Mouse (Mus musculus) C2C12 (cell line): ENCODE data around the gene E430018J23Rik. TPM values are rescaled to one million over a fixed set of nuclear protein-coding genes. Genes with fewer than 3 reads are reported as not detected.

Experiments
- H3K27me3 ChIP-seq: one replicate; pipeline ENCODE4 v1.6.1; 2011; ENCODE audit not compliant: control insufficient read depth, insufficient read depth, insufficient read length
- H3K36me3 ChIP-seq: one replicate; pipeline ENCODE4 v1.6.1; 2011; ENCODE audit not compliant: control insufficient read depth, insufficient read depth
- H3K4me3 ChIP-seq: one replicate; pipeline ENCODE4 v1.5.1; 2011; ENCODE audit warnings: mild to moderate bottlenecking, control low read depth; ENCODE audit not compliant: poor library complexity, insufficient read depth, severe bottlenecking
- H3K79me2 ChIP-seq: one replicate; pipeline ENCODE4 v1.6.1; 2011; ENCODE audit not compliant: control insufficient read depth, insufficient read depth
- H3K79me3 ChIP-seq: one replicate; pipeline ENCODE4 v1.6.1; 2011; ENCODE audit warnings: low read depth, control low read depth
- H3ac ChIP-seq: one replicate; pipeline ENCODE3; 2011; ENCODE audit warnings: low read depth; ENCODE audit not compliant: control insufficient read depth, insufficient read length
- CEBPB ChIP-seq: IDR thresholded peaks from one replicate; pipeline ENCODE4 v1.6.1; 2011; ENCODE audit warnings: low read depth, mild to moderate bottlenecking, control low read depth, moderate library complexity
- CTCF ChIP-seq: IDR thresholded peaks from one replicate; pipeline ENCODE4 v1.5.1; 2011; ENCODE audit not compliant: control insufficient read depth, insufficient read depth, insufficient read length
- FOSL1 ChIP-seq: IDR thresholded peaks from one replicate; pipeline ENCODE4 v1.8.0; 2011; ENCODE audit warnings: mild to moderate bottlenecking, low read length; ENCODE audit not compliant: poor library complexity, insufficient read depth, severe bottlenecking
- MAX ChIP-seq: IDR thresholded peaks from one replicate; pipeline ENCODE4 v1.6.1; 2011; ENCODE audit warnings: mild to moderate bottlenecking, control low read depth
- MYOD1 ChIP-seq: IDR thresholded peaks from one replicate; pipeline ENCODE4 v1.6.1; 2011; ENCODE audit warnings: low read depth; ENCODE audit not compliant: control insufficient read depth, insufficient read length
- MYOG ChIP-seq: IDR thresholded peaks from one replicate; pipeline ENCODE4 v1.6.1; 2011; ENCODE audit not compliant: control insufficient read depth, insufficient read length; ENCODE audit errors: extremely low read depth
- USF1 ChIP-seq: IDR thresholded peaks from one replicate; pipeline ENCODE4 v1.6.1; 2011; ENCODE audit warnings: low read depth, mild to moderate bottlenecking, control low read depth, moderate library complexity
- polyA plus RNA-seq: library from polyadenylated mRNA; unstranded; fragments of >200 nt; fragmentation: generic; extraction: Trizol; gene quantifications from one replicate; pipeline ENCODE4 v1.2.1, GENCODE M21; 2012; ENCODE audit warnings: missing spikeins

Gene E430018J23Rik
- polyA plus RNA-seq, 1 experiment: 2.9 TPM

DNA sequence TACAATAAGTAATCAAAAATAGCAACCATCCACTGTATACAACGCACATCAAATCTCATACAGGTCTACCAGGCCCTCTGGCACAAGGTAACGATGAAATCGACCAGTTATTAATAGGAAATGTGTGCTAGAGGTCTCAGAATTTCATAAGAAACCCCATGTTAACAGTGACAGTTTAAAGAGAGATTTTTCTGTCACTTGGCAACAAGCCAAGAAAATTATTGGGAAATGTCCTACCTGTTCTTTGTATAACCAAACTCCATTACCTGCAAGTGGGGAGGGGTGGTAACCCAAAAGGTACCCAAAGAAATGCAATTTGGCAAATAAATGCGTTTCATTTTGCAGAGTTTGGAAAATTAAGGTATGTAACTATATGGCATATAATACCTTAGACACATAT lies 35.0 kb downstream of the E430018J23Rik start:
- no peak overlapping the region for H3ac ChIP-seq
- no peaks in the 10 kb centered on the region for H3K36me3 ChIP-seq
- H3K79me2 ChIP-seq: no peaks in the 10 kb centered on the region
- H3K79me3 ChIP-seq: no peaks in the 10 kb centered on the region
- TF ChIP-seq CEBPB: no peak
- no peak for TF ChIP-seq MYOD1
- no peak for TF ChIP-seq CTCF
- H3K4me3 ChIP-seq: no peak overlapping the region
- peaks cover 10% of the 10 kb centered on the region for H3K27me3 ChIP-seq

GRCm38 (mm10) chr7:127357871-127358270 lies 35.6 kb downstream of the E430018J23Rik start:
- TF ChIP-seq MYOG (no peak), MYOD1 (no peak), CEBPB (no peak), USF1 (no peak), FOSL1 (no peak), MAX (no peak), CTCF (no peak)
- Histone ChIP-seq H3K36me3 (no peaks in the 10 kb centered on the region), H3K79me2 (no peaks in the 10 kb centered on the region), H3K79me3 (no peaks in the 10 kb centered on the region), H3K27me3 (peaks cover 10% of the 10 kb centered on the region), H3ac (no peak overlapping the region), H3K4me3 (no peak overlapping the region)

GRCm38 (mm10) chr7:127355796-127356195 lies 37.6 kb downstream of the E430018J23Rik start:
- no peaks in the 10 kb centered on the region for H3K79me3 ChIP-seq
- H3K27me3 ChIP-seq: peaks cover 6% of the 10 kb centered on the region
- no peaks in the 10 kb centered on the region for H3K79me2 ChIP-seq
- no peak overlapping the region for H3K4me3 ChIP-seq
- TF ChIP-seq MAX (no peak), CEBPB (no peak), FOSL1 (no peak), CTCF (no peak)
- H3K36me3 ChIP-seq: no peaks in the 10 kb centered on the region
- H3ac ChIP-seq: no peak overlapping the region

DNA sequence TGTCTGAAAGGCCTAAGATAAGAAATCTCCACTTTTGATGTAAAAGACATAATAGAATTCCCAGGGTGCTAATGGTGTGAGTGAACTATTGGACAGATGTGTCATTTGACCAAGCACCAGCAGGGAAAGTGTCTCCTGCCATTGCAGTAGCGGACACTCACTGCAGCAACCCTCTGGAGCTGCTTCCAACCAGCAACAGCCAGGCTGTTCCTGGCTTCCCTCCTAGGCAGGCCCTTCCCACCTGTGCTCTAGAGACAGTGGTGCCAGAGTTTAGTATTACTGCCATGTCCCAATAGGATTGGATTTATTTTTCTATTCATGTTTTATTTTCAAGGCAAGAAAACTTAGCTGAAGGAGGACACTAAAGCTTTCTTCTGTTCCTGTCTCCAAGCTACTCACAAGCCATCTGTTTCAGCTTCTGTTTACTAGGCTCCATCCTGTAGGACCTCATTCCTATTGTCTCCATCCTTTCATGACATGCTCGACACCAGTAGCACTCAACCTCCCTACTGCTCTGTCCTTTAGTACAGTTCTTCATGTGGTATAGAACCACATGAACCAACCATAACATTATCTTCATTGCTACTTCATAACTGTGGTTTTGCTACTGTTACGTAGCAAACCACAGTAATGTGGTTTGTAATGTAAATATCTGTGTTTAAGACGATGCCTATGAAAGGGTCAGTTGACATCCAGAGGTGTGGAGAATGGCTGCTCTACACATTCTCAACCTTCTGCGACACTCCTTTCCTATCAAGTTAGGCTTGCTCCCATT lies 42.0 kb downstream of the E430018J23Rik start:
- Histone ChIP-seq H3K36me3 (no peaks in the 10 kb centered on the region), H3K79me3 (no peaks in the 10 kb centered on the region), H3ac (no peak overlapping the region), H3K27me3 (no peaks in the 10 kb centered on the region), H3K4me3 (no peak overlapping the region), H3K79me2 (no peaks in the 10 kb centered on the region)
- TF ChIP-seq MYOD1 (no peak), FOSL1 (no peak), MAX (no peak), CTCF (no peak), USF1 (no peak), CEBPB (no peak), MYOG (no peak)

- H3K4me3 ChIP-seq: no peak overlapping the region
- no peaks in the 10 kb centered on the region for H3K27me3 ChIP-seq
- H3K36me3 ChIP-seq: no peaks in the 10 kb centered on the region
- TF ChIP-seq FOSL1: no peak
- TF ChIP-seq MYOG: no peak
- H3ac ChIP-seq: no peak overlapping the region
- H3K79me2 ChIP-seq: peaks cover 12% of the 10 kb centered on the region
- H3K79me3 ChIP-seq: peaks cover 8% of the 10 kb centered on the region
Measured at GRCm38 (mm10) chr7:127346676-127347075, 46.8 kb downstream of the E430018J23Rik start.

- H3K36me3 ChIP-seq: no peaks in the 10 kb centered on the region
- H3K27me3 ChIP-seq: no peaks in the 10 kb centered on the region
- peak within 1 kb of the TSS; percentile 59 for H3K4me3 ChIP-seq
- H3K79me3 ChIP-seq: peaks cover 8% of the 10 kb centered on the region
- peaks cover 12% of the 10 kb centered on the region for H3K79me2 ChIP-seq
- peak within 1 kb of the TSS; percentile 89 for H3ac ChIP-seq
- TF ChIP-seq MYOG (no peak), CEBPB (no peak), MAX (peak; percentile 25)
Measured at GRCm38 (mm10) chr7:127345512-127346325, 47.7 kb downstream of the E430018J23Rik start, which contains the start of gene Zfp768. TSS of gene Zfp768 (minus strand) at chr7:127345589.
